Mouse (Mus musculus) neural tube, embryonic 14.5 days (tissue): Measurements from ENCODE around the gene Ppih. TPM values are rescaled to one million over a fixed set of nuclear protein-coding genes. Genes with fewer than 3 reads are reported as not detected.
A peak's percentile ranks its signal among the peaks of the same experiment; 100 is the strongest.

ENCODE experiments used
- ATAC-seq: fragments of 200-750 bp; cut with Nextera tagmentation; 2 replicates; pipeline ENCODE4 v1.8.0; 2017; ENCODE audit warnings: low read depth, mild to moderate bottlenecking, moderate TSS enrichment, moderate library complexity
- H3K27ac ChIP-seq: fragments of 300-500 bp; sonication (generic); 2 replicates; pipeline ENCODE4 v1.5.1; 2014; ENCODE audit warnings: low read depth, mild to moderate bottlenecking, control low read depth, low read length, moderate library complexity, mixed read lengths
- H3K27me3 ChIP-seq: fragments of 300-500 bp; sonication (generic); 2 replicates; pipeline ENCODE4 v1.6.1; 2014; ENCODE audit warnings: low read length; ENCODE audit not compliant: control insufficient read depth, insufficient read depth
- H3K36me3 ChIP-seq: fragments of 300-500 bp; sonication (generic); 2 replicates; pipeline ENCODE4 v1.6.1; 2014; ENCODE audit warnings: low read length, mixed read lengths; ENCODE audit not compliant: control insufficient read depth, insufficient read depth
- H3K4me1 ChIP-seq: fragments of 300-500 bp; sonication (generic); 2 replicates; pipeline ENCODE4 v1.6.1; 2014; ENCODE audit warnings: low read length; ENCODE audit not compliant: control insufficient read depth, insufficient read depth
- H3K4me2 ChIP-seq: fragments of 300-500 bp; sonication (generic); 2 replicates; pipeline ENCODE4 v1.6.1; 2014; ENCODE audit warnings: mild to moderate bottlenecking, low read depth, low read length, control low read depth
- H3K4me3 ChIP-seq: fragments of 300-500 bp; sonication (generic); 2 replicates; pipeline ENCODE4 v1.5.1; 2014; ENCODE audit warnings: low read depth, low read length, control low read depth, mixed read lengths
- H3K9ac ChIP-seq: fragments of 300-500 bp; sonication (generic); replicated peaks from 2 replicates; pipeline ENCODE4 v1.6.1; 2014; ENCODE audit warnings: low read depth, mild to moderate bottlenecking, control low read depth, low read length, mixed read lengths
- H3K9me3 ChIP-seq: fragments of 300-500 bp; sonication (generic); 2 replicates; pipeline ENCODE4 v1.6.1; 2016; ENCODE audit warnings: low read length; ENCODE audit not compliant: control insufficient read depth
- WGBS: fragments of 180-500 bp; shearing (Covaris S2); extraction: QIAGEN DNeasy Blood & Tissue Kit; methylation state at CpG from one replicate; pipeline ENCODE4 v1.1.7; 2014; 5-methylcytosine and 5-hydroxymethylcytosine counted together
- polyA plus RNA-seq: library from polyadenylated mRNA; unstranded; fragments of >200 nt; fragmentation: Nextera tagmentation; extraction: Ambion mirVana; gene quantifications from 2 replicates; pipeline ENCODE4 v1.2.1, GENCODE M21; 2014

The Ppih gene
- polyA plus RNA-seq, 1 experiment from 2014 or later, result 49.7 TPM

GRCm38 (mm10) chr4:119333487-119333886 lies 13.1 kb upstream of the Ppih start:
- 85% methylated on average over 6 of the region's 6 CpGs for WGBS
- no peak overlapping the region for H3K4me3 ChIP-seq
- H3K27me3 ChIP-seq, result no peaks in the 10 kb centered on the region
- H3K4me1 ChIP-seq, result peaks cover 6% of the 10 kb centered on the region
- no peak overlapping the region for H3K4me2 ChIP-seq
- ATAC-seq, result no peak
- H3K9ac ChIP-seq, result no peak overlapping the region
- no peaks in the 10 kb centered on the region for H3K36me3 ChIP-seq
- no peak overlapping the region for H3K27ac ChIP-seq
- H3K9me3 ChIP-seq, result no peaks in the 10 kb centered on the region

DNA sequence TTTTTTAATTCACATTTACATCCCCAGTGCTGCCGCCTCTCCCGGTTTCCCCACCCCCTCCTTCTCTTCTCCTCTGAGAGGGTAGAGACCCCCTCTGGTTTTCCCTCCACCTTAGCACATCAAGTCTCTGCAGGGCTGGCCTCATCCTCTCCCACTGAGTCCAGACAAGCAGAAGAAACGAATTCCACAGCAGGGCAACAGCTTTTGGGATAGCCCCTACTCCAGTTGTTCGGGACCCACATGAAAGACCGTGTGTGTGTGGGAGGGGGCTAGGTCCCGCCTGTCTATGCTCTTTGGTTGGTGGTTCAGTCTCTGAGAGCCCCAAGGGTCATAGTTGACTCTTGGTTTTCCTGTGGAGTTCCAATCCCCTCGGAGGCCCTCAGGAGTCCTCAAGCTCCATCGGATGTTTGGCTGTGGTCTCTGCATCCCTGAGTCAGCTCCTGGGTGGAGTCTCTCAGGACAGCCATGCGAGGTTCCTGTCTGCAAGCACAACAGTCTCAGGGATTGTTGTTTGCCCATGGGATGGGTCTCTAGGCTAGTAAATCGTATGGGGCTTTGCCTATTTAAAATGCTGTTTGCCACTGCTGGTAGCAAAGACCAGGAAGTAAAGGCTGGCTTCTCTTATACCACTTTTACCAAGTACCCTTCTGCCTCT lies 677 bp upstream of the Ppih start:
- peaks cover 4% of the 10 kb centered on the region; the same call in 1 of the 2 replicates for H3K36me3 ChIP-seq
- peak overlapping the region; percentile 62 for H3K4me3 ChIP-seq
- H3K27me3 ChIP-seq, result no peaks in the 10 kb centered on the region
- ATAC-seq, result peak; percentile 74
- peak overlapping the region; percentile 80 for H3K27ac ChIP-seq
- H3K4me2 ChIP-seq, result peak overlapping the region; percentile 89
- peak overlapping the region; percentile 54 for H3K9ac ChIP-seq
- WGBS, result 29% methylated on average over 10 of the region's 10 CpGs
- H3K4me1 ChIP-seq, result peaks cover 9% of the 10 kb centered on the region; the same call in 1 of the 2 replicates
- H3K9me3 ChIP-seq, result no peaks in the 10 kb centered on the region

DNA sequence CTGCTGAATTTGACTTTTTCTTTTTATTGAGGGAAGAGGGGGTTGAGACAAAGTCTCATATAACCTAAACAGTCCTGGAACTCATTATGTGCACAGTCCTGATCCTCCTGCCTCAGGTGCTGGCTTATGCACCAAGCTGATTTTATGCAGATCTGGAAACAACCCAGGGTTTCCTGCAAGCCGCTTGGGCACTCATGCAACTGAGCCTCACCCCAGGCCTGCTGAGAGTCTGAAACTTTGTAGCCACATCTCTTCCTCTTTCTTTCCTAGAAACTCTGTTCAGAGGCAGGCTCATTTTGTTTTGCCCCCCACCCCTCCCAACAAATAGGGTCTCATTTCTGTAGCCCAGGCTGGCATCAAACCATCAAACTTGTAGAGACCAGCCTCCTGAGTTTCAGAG lies 6.6 kb downstream of the Ppih start:
- H3K27me3 ChIP-seq, result no peaks in the 10 kb centered on the region
- no peaks in the 10 kb centered on the region for H3K9me3 ChIP-seq
- no peaks in the 10 kb centered on the region for H3K4me1 ChIP-seq
- H3K27ac ChIP-seq, result no peak overlapping the region
- WGBS, result 91% methylated on average over 1 of the region's 1 CpGs
- no peak for ATAC-seq
- no peak overlapping the region for H3K4me3 ChIP-seq
- no peak overlapping the region for H3K9ac ChIP-seq
- H3K36me3 ChIP-seq, result peaks cover 31% of the 10 kb centered on the region; the same call in 1 of the 2 replicates
- no peak overlapping the region for H3K4me2 ChIP-seq

GRCm38 (mm10) chr4:119305418-119305817 lies 14.9 kb downstream of the Ppih start:
- 61% methylated on average over 5 of the region's 5 CpGs for WGBS
- H3K27ac ChIP-seq, result no peak overlapping the region
- H3K27me3 ChIP-seq, result no peaks in the 10 kb centered on the region
- H3K36me3 ChIP-seq, result peaks cover 6% of the 10 kb centered on the region; the same call in 1 of the 2 replicates
- H3K4me1 ChIP-seq, result no peaks in the 10 kb centered on the region
- ATAC-seq, result no peak
- no peak overlapping the region for H3K4me2 ChIP-seq
- no peak overlapping the region for H3K4me3 ChIP-seq
- H3K9ac ChIP-seq, result no peak overlapping the region
- H3K9me3 ChIP-seq, result no peaks in the 10 kb centered on the region

GRCm38 (mm10) chr4:119303291-119303690 lies 17.1 kb downstream of the Ppih start:
- no peaks in the 10 kb centered on the region for H3K27me3 ChIP-seq
- no peak overlapping the region for H3K27ac ChIP-seq
- 93% methylated on average over 8 of the region's 8 CpGs for WGBS
- no peaks in the 10 kb centered on the region for H3K9me3 ChIP-seq
- H3K4me1 ChIP-seq, result no peaks in the 10 kb centered on the region
- H3K4me2 ChIP-seq, result no peak overlapping the region
- no peak for ATAC-seq
- no peaks in the 10 kb centered on the region for H3K36me3 ChIP-seq
- H3K4me3 ChIP-seq, result no peak overlapping the region
- no peak overlapping the region for H3K9ac ChIP-seq

DNA sequence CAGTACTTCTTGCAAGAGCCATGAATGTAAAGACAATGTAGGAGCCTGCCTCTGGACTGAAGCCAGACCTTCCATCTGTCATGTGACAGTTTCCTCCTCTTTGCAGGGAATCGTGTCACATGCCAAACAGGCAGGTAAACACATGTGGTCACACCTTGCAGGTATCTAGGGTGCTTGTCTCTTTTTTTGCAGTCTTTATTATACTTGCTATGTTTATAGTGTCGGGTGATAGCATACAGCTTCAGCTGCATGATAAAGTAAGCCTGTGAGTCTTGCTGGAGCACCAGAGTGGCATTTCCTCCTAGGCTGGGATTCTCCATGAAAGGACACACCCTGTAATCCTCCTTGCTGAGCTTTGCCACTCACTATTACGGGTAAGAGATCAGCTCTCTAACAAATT lies 18.6 kb downstream of the Ppih start:
- 91% methylated on average over 3 of the region's 3 CpGs for WGBS
- Histone ChIP-seq H3K9ac (no peak overlapping the region), H3K27ac (no peak overlapping the region), H3K27me3 (no peaks in the 10 kb centered on the region), H3K4me3 (no peak overlapping the region), H3K9me3 (no peaks in the 10 kb centered on the region), H3K36me3 (no peaks in the 10 kb centered on the region), H3K4me1 (no peaks in the 10 kb centered on the region), H3K4me2 (no peak overlapping the region)
- no peak for ATAC-seq

DNA sequence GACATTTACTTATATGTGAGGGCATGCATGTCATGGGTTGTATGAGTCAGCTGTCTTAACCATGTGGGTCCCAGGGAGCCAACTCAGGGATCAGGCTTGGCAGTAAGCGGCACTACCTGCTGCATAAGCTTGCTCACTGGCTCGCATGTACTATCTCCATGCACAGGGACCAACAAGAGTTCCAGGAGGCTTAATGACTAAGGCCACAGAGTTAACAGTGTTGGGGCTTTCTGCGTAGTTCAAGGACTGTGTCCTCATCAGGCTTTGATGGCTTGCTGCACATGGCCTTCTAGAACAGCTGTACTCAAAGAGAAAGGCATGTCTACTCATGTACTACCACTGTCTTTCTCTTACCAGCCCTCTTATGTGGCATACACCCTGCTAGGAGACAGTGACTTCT lies 19.6 kb downstream of the Ppih start:
- Histone ChIP-seq H3K9ac (no peak overlapping the region), H3K9me3 (no peaks in the 10 kb centered on the region), H3K27ac (no peak overlapping the region), H3K36me3 (no peaks in the 10 kb centered on the region), H3K4me1 (no peaks in the 10 kb centered on the region; the same call in 1 of the 2 replicates), H3K4me3 (no peak overlapping the region), H3K27me3 (no peaks in the 10 kb centered on the region), H3K4me2 (no peak overlapping the region)
- WGBS, result 95% methylated on average over 3 of the region's 3 CpGs
- no peak for ATAC-seq

DNA sequence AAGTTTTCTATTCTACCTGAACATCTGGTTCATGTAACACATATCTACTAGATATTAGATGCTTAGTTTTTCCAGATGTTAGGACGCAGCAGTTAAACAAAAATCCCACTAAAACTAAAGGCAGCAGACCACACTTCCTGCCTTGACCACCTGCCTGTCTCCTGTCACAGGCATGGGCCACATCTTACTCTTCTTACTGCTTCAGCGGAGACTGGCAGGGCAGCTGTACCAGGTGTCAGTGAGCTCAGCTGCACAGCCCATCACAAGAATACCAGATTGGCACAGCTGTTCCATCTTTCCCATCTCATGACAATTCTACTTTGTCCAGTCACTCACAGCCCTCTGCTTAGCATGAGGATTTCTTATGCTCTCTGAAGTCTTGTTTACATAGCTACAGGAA lies 23.0 kb downstream of the Ppih start:
- Histone ChIP-seq H3K4me3 (no peak overlapping the region), H3K4me2 (no peak overlapping the region), H3K9me3 (no peaks in the 10 kb centered on the region), H3K27ac (no peak overlapping the region), H3K4me1 (peaks cover 6% of the 10 kb centered on the region; the same call in 1 of the 2 replicates), H3K36me3 (no peaks in the 10 kb centered on the region), H3K9ac (no peak overlapping the region), H3K27me3 (no peaks in the 10 kb centered on the region)
- WGBS, result 87% methylated on average over 2 of the region's 2 CpGs
- ATAC-seq, result no peak

DNA sequence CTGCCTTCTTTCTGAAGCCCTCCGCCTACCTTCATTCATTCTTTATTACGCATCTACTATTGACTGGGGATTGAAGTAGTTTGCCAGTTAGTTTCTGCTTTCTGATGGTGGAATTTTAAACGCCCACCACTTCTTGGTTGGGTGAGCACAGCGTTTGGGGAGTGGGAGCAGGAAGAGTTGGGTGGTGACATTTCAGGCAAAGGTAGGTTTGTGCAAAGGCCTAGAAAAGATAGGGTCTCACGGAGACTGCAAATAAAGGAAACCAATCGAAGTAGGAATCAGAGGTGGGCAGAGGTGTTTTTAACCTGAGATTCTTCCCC lies 25.3 kb downstream of the Ppih start:
- H3K36me3 ChIP-seq, result no peaks in the 10 kb centered on the region
- H3K4me1 ChIP-seq, result peaks cover 19% of the 10 kb centered on the region
- peak overlapping the region; percentile 93 for H3K27ac ChIP-seq
- WGBS, result 7% methylated on average over 6 of the region's 6 CpGs
- ATAC-seq, result no peak
- peak overlapping the region; percentile 78 for H3K9ac ChIP-seq
- H3K9me3 ChIP-seq, result no peaks in the 10 kb centered on the region
- peak overlapping the region; percentile 76 for H3K4me3 ChIP-seq
- peak overlapping the region; percentile 69 for H3K4me2 ChIP-seq
- H3K27me3 ChIP-seq, result no peaks in the 10 kb centered on the region
